Mouse (Mus musculus) G1E (cell line): ENCODE data around the gene Ccr6.

Experiments
- CTCF ChIP-seq: IDR thresholded peaks from 2 replicates; pipeline ENCODE4 v1.5.1; 2012; ENCODE audit warnings: low read depth, low read length, inconsistent platforms, mixed read lengths
- POLR2AphosphoS5 ChIP-seq: IDR thresholded peaks from 2 replicates; pipeline ENCODE4 v1.6.1; 2012; ENCODE audit warnings: low read depth, low read length, inconsistent platforms; ENCODE audit not compliant: insufficient replicate concordance

GRCm38 (mm10) chr17:8276071-8276470 lies 40.2 kb downstream of the Ccr6 start:
- TF ChIP-seq CTCF (no peak), POLR2AphosphoS5 (no peak)
